Mouse (Mus musculus) megakaryocyte, embryonic 14.5 days (primary cell): ENCODE data around the gene Scd2.

Source experiments
- FLI1 ChIP-seq: IDR thresholded peaks from 2 replicates; pipeline ENCODE4 v1.6.1; 2012; ENCODE audit warnings: low read length, inconsistent platforms, mixed read lengths
- GATA1 ChIP-seq: IDR thresholded peaks from 3 replicates; pipeline ENCODE4 v1.6.1; 2012; ENCODE audit warnings: mixed read lengths, low read length, inconsistent platforms, borderline replicate concordance

GRCm38 (mm10) chr19:44329566-44329965 is 36.1 kb downstream of the Scd2 start:
- TF ChIP-seq GATA1 (no peak), FLI1 (no peak)
